Mouse (Mus musculus) kidney, postnatal 36 days (tissue): Measurements from ENCODE around the gene Cnot2.

ENCODE experiments used
- DNase-seq, 2 experiments: peaks; one replicate each; pipeline ENCODE4 v3.0.0; 2021 to 2022; ENCODE audit warnings: mixed read lengths in 2 of 2

The Cnot2 gene

DNA sequence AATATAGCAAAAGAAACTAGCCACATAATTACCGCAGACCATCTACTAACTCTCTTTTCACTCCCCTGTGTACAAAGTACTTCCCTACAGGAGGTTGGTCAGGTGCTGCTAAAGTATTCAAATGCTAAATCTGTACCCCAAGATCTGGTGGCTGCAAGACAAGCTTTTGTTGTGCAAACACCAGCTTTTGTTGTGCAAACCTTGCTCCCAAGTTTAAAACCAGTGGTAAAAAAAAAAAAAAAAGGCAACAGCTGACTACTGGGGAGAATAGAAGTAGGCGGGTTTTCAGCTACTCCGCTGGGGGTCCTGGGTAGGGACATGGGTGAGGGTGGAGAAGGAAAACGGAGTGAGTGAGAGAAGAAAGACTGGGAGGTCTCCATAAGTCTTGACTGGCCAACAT is 19.1 kb downstream of the Cnot2 start:
- DNase-seq = no peak

DNA sequence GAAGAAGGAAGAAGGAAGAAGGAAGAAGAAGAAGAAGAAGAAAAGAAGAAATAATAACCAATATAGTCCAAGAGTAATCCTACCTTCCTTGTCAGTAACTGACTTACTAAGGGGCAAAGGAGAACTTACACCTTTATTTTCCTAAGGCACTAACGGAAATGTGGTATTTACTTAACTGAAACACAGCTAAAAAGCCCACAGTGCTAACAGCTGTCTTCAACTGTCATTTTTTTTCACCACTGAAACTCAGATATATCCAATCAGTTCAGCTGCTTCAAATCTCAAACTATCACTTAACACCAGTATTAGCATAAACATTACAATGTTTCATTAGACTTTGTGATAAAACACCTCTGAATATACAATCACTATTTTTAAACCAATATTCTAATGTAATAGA is 22.1 kb downstream of the Cnot2 start:
- DNase-seq = no peak

DNA sequence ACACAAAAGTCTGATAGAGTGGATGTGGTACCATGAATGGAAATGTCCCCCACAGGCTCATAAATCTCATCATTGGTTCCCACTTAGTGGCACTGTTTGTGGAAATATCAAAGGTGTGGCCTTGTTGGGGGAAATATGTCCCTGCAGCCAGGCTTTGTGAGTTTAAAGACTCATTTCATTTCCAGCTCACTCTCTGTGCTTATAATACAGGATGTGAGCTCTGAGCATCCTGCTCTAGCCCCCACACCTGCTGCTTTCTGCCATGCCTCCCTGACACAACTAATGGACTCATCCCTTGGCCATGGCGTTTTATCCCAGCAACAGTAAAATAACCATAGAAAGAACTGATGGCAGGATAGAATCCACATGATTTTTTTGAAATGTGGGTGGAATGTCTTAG is 24.1 kb downstream of the Cnot2 start:
- DNase-seq = no peak

DNA sequence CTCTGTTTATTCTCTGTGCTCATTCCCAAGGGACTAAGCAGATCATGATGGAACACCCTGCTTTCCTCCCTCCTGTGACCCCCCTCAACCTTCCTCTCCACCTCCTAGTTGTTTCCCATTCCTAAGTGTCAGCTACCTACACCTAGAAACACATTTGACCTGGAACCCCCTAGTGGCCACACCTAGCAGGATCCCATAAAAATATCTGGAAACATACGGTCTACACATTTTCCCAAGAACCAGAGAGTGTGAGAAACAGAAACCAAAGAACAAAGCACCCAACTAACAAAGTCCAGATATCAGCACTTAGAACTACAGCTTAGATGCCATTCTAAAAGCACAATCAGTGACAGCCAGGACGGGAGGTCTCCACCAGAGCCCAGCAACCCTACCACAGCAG is 26.9 kb downstream of the Cnot2 start:
- no peak for DNase-seq

DNA sequence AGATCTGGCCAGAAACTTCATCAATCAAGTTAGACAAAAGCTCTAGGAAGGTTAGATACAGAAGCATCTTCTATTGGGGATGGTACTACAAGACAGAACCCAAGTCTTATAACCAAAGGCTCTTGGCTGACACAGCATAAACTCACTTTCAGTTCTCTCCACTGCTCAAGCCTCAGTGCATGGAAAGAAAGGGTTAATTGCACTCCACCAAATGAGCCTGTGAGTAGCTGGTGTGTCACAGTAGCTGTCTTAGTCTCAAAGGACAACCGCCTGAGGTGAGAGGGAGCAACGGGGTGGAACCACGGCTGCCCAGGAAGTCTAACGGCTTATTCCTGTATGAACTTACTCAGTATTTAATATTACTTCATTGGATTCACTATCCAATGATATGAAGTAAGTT is 33.4 kb downstream of the Cnot2 start:
- peak in 1 of 2 experiments; percentile 34 for DNase-seq

DNA sequence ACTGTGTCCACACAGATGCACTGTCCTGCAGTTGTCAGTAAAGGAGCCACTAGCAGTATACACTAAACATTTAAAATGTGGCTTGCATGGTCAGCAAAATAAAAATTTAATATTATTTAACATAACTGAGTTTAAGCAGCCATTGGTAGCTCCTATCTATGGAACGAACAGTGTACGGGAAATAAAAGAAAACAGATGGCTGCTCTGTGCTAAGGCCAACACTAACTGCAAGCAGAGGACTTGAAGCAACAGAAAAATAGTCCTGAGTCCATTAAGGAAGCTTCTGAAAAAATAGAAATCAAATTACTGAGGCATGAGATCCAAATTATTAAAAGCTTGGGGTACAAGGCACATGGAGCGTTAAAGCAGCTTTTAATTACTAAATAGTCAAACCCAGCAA is 35.1 kb downstream of the Cnot2 start:
- DNase-seq = no peak

DNA sequence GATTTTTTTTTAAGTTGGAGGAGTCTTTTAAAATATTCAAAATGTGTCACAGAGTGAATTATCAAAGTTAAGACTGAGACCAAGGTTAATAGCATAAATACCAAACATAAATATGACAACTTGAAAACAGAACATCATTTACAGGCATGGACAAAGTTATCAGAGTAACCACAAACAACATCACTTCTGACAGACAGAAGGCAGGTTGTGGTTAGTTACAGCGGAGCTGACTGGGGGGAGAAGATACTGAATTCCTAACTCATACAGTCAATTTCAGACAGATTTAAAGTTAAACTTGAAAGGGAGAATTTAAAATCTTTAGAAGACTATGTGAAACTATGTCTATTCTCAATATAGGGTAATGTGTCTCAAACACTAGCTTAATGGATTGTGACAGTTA is 38.2 kb downstream of the Cnot2 start:
- DNase-seq = no peak

DNA sequence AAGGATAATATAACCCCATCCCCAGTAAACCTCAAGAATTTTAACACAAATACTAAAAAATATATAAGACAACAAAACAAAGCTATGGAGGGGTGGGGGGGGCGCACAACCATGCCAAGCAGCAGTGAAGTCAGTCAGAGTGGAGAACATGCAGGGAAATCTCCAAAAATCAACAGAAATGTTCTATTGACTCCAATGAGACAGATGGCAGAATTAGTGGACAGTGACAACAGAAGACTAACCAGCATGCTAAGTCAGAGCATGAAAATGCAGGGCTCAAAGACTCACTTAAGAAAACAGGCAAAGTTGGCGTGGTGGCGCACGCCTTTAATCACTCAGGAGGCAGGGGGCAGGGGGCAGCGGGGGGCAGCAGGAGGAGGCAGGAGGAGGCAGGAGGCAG is 40.6 kb downstream of the Cnot2 start:
- no peak for DNase-seq

DNA sequence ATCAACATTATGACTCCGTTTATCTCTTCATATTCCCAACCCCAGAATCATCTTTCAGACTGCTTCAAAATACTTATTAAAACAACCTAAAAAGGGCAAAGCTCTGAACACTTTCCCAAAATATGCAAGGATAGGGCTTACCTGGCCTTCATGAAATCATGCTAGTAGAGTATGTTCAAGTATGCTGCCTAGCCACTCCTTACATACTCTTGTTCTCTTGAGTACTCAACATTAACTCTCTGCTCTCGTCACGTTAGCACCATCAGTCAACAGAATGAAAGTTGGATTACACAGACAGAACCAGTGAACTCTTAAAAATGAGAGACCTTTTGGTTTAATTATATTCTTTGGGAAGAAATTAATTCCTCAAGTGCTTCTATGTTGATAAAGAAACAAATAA is 43.8 kb downstream of the Cnot2 start:
- DNase-seq = no peak

DNA sequence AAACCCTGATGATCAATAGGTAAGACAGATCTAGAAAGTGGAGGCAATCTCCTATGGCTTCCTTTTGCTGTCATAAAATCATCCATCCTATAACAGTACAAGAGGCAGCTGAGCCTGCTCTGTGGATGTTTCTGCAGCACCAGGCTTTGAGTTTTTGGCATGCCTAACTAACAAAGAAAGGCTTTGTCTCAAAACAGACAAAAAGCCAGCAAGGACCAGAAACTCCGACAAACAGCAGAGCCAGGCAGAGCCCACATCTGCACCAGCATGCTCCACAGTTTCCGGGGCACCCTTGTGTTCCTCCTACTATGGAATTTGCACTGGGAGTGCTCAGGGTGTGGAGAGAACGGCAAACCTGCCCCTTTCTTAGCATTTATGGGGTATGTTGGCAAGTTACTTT is 47.0 kb downstream of the Cnot2 start:
- DNase-seq = no peak

DNA sequence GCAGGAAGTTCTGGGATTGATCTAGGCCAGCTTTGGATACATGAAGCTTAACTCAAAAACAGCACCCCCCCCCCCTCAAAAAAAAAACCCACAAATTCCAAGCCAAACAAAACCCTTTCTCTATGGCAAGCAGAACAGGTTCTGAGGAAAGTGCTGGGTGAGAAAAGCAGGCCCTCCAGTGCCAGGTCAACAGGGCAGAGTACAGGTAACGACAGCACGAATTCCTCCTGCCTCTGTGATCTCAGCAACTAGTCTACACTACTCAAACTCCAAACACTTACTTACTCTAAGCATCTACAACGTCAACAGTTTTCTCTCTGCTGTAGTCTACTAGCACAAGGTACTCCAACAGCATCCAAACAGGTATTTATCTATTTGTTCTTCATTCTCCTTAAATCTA is 48.8 kb downstream of the Cnot2 start:
- DNase-seq = peak; percentile 35 to 45

DNA sequence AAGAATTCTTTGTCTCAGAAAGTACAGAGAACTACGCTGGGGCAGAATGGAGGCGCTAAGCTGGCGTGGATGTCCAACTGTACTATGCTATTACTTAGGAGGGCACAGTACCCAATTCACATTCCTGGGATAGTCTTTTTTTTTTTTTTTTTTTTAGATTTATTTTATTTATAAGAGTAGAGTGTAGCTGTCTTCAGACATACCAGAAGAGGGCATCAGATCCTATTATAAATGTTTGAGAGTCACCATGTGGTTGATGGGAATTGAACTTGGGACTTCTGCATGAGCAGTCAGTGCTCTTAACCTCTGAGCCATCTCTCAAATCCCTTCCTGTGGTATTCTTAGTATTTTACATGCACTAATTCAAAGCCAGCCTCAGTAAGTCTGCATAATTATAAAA is 50.2 kb downstream of the Cnot2 start:
- DNase-seq = no peak

DNA sequence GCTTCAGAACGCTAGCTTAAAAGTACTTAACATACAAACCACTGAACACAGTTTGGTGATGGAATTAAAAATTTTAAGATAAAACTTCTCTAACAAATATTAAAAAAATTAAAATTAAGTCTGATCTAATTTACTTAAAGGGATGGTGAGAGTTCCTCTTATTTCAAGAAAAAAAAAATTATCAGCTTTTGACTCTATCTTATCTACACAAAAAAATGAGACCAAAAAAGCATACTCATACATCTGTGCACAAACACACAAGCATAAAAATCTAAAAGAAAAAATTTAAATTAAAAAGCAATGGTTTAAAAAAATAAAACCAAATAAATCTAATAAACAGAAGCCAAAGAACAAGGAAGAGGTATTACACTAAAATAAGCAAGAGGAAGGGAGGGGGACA is 61.7 kb downstream of the Cnot2 start:
- no peak for DNase-seq

DNA sequence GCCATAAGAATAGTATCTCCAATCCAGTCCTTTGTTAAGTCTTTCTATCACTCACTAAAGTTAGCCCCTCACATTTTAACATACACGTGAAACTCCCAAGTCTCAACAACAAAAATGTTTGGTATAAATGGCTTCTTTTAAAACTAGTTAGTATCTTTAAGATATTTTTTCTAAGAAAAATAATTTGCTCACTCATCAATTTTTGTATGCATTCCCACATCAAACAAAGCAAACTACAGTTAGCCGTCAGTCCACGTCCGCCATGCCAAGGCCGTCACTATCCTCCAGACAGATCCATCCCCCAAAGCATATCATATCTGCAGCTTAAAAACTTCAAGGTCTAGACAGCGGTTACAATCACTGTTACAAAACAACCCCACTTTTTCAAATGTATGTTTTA is 65.7 kb downstream of the Cnot2 start:
- no peak for DNase-seq

DNA sequence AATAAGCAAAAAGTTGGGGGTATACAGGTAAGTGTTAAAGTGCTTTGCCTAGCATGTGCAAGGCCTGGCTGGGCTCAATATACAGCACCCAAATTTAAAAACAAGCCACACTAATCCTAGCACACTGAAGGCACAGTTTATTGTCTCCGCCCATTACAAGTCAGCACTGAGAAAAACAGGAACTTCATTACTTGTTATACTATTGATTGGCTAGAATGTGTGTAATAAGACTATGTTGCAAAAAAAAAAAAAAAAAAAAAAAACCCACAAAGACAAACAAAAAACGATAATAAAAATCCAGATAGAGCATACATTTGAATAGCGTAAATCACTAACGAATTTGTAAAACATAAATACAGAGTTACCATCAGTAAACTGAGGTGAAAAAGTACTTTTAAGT is 66.2 kb downstream of the Cnot2 start:
- DNase-seq = no peak

DNA sequence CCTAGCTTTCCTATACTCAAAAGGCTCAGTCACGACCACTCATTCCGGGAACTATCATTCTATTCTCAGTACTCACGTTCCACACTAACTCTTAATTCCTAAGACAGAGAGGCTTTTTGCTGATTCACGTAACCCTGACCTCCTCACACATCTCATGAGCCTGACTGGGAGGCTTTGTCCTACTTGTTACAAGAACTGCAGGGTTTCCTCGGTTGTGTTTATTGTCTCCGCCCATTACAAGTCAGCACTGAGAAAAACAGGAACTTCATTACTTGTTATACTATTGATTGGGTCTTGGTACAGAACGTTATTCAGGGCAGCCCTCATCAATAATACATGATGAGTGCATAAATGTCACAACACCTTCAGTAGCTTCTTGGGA is 68.1 kb downstream of the Cnot2 start:
- no peak for DNase-seq

DNA sequence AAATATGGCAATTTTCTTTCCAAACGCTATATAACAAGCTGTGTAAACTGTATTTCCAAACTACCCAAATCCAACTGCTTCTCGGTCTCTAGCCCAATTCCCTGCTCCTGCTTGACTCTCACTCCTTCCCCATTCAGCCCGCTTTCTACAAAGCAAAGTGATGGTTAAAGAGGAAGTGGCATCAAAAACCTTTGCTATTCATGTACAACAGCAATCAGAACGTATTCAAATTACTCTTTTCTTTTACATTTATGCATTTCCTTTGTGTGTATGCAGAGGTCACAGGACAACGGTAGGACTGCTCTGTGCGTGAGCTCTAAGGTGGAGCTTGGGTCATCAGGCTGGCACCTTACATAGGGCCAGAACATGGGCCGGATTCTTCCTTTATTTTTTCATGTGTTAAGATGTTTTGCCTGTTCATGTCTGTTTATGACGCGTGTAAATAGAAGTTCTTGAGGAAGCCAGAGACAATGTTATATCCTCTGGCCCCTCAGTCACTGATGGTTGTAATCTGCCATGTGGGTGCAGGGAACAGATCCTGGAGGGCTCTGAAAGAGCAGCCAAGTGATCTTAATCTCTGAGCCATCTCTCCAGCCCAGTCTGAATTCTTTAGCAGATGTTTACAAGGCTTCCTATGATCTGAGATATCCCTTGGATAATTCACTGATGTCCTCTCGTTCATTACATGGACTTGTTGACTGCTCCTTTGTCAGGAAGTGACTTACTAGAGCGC is 68.6 kb downstream of the Cnot2 start:
- no peak for DNase-seq

DNA sequence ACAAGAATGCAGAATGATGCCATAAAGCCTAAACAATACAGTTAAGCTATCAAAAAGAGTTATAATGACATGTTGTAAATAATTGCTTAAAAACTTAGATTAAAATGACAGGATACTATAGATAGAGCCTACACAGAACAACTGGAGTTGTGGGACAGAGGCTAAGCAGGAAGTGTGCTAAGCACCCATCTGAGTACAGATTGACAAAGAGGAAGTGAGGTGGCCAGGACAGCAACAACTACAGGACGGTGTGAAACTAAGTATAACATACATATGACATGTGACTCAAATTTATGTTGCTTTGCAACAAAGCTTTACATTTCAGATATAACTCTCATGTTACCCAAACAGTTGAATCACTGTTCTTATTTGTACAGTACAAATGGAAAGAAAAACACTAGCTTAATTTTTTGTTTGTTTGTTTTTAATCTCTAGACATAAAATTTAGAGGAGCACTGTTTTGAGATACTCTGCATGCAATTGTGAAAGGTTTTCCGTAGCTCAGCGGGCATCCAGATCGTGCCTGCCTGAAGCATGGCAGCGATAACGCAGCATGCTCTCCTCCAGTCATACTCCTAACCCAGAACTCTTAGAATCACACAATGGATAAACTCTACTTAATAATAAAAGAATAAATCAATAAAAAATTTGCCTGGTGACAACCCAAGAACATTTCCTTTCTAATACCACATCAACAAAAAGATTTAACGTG is 75.9 kb downstream of the Cnot2 start:
- DNase-seq = no peak

DNA sequence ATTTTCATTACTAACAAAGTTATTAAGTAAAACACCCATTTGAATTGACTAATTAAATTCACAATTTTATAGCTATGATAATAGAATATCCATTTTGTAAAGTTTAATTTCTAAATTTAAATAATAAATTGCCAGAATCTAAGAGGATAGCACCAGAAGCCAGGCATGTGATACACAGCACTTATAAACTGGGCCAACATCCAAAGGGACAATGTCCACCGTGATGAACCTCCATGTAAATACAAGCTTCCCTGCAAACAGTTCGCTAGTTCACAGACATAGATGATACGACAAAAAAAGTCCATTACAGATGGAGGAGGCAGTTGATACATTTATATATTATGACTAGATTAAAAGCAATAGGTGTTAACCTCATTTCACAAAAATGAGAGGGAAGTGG is 88.5 kb downstream of the Cnot2 start:
- DNase-seq = peak; percentile 51 to 52

DNA sequence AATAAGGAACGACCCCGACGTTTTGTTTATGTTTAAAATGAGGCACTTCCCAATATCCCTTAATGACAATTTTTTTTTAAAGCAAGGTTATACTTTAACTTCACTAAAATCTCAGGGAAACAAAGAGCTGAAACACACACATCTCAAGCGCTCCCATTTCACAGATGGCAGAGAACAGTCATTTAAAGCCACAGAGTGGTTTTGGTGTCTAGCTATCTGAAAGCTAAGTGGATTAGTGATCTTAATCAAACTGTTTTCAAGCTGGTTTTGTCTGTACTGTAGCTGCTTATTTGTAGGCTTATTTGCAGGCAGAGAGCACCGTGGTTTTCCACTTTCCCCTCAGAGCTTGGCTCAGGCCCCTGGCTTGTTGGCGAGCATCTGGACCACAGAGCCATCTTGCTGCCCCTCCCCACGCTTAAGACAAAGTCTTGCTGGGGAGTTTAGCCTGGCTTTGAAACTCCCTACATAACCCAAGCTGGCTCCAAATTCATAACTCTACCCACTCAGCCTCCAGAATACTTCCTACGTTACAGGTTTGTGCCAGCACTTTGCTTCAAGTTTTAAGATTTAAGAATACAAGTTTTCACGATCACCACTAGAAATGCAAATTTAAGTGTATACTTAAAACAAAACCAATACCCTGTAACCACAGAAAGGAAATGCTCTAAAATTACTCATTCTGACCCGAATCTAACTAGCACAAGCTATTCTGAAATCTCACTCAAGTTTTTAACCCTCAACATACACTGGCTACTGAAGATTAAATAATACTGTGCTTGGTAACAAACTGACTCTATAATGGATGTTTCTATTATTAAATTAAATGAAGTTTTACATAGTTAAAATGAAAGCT is 94.2 kb downstream of the Cnot2 start:
- no peak for DNase-seq

DNA sequence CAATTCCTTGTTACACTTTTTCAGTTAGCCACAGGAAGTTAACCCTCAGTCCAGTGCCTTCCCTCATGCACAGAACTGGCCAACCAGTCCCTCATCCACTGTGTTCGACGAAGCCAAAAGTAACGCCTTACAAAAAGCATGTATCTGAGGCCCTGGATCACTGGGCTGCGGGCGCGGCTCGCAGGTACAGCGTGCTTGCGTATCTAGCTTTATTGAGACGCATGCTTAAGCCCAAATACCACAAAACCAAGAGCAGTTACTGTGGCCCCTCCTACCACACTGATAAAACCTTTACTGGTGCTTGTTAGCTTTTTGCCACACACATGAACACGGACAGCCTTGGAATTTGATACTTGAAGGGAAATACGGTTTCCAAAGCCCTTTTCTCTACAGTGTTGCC is 99.4 kb downstream of the Cnot2 start:
- no peak for DNase-seq

DNA sequence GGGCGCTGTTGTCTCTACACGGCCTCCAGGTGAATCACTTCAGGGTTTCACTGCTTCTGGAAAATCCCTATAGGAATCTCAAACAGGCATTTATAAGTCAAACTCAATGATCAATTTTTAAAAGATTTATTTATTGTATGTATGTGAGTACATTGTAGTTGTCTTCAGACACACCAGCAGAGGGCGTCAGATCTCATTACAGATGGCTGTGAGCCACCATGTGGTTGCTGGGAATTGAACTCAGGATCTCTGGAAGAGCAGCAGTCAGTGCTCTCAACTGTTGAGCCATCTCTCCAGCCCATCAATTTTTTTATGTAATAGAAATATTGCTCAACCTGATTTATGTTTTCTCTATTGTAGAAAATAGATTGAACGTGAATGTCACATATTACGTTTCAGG is 100.3 kb downstream of the Cnot2 start:
- no peak for DNase-seq

DNA sequence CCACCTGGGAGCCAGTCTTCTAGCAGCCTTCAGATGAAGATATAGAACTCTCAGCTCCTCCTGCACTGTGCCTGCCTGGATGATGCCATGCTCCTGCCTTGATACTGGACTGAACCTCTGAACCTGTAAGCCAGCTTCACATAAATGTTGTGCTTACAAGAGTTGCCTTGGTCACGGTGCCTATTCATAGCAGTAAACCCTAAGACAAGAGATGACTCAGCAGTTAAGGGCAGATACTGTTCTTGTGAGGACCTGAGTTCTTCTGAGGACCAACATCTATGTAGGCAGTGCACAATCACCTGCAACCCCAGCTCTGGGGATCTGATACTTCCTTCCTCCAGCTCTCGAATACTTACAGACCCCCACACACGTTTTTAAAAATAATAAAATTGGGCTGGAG is 104.8 kb downstream of the Cnot2 start:
- no peak for DNase-seq

DNA sequence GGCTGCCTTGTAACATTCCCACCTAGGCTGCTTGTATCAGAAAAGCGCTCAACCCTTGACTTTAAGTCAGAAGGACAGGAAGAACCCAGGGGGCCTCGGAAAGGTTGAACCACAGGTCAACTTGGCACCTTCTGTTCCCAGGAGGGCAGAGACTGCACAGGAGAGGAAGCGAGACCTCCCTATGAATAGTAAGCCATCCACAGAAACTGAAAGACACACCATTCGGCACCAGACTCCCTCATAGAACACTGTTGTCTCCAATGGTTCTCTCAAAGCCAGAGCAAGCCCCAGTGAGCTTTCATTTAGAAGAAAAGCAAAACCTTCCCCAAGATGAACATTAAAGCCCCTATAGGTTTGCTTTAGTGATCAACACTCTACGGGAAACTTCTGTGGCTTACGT is 105.6 kb downstream of the Cnot2 start:
- no peak for DNase-seq
